Mouse (Mus musculus): ENCODE data around the gene Prepl.

Prepl gene

DNA sequence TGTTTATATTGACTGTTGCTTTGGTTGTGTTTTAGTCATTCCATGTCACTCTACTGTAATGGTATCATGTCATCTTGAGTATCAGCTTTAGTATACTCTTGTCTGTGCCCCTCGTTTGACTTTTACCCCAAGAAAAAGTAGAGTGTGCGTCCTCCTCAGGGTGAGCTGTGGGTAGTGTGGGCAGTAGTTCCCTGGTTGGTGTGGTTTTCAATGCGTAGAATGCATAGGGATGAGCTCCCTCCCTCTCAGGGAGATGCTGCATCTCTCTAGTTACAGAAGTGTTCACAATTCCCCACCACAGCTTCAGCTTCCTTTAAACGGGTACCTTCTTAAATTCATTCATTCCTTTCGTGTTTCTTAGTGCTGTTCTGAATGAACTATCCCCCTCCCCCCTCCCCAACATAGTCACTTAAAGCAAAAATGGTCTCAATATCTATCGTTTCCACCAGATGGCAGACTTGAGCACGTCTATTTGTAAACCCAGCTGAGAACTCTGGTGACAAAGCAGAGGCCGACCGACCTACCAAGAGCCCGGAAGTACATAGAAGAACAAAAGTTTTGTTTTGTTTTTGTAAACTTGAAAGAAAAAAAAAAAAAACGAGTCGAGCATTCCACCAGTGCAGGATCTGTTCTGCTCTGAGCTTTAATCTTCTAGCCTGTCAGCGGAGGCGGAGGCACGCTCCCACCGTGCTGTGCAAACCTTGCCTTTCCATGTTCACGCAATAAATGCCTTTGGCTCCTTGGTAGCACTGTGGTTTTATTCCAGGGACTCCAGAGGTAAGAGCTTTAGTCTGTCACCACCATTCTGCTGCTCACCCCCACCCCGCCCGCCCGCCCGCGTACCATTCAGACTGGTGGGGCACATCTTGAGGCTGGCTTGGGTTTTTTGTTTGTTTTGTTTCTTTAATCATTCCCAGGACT is 66.5 kb downstream of the Prepl start:
- in situ Hi-C loops (cut with MseI, MboI), result no loop called here

DNA sequence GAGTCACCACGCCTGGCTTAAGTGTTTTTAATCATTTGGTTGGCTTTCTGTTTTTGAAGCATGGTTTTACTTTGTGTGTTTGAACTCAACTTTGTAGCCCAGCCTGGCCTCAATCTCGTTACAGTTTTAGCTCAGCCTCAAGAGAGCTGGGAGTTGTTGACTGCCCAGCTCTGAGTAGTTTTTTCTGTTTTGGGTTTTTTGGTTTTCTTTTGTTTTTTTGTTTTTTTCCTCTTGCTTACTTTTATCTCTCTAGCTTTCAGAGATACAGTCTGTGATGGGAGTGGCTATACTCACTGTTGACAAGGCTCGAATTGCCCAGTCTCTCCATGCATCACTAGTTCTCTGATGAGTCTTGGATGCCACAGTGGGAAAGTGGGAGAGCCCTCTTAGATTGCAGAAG is 69.7 kb downstream of the Prepl start:
- in situ Hi-C loops (cut with MseI, MboI), result no loop called here

DNA sequence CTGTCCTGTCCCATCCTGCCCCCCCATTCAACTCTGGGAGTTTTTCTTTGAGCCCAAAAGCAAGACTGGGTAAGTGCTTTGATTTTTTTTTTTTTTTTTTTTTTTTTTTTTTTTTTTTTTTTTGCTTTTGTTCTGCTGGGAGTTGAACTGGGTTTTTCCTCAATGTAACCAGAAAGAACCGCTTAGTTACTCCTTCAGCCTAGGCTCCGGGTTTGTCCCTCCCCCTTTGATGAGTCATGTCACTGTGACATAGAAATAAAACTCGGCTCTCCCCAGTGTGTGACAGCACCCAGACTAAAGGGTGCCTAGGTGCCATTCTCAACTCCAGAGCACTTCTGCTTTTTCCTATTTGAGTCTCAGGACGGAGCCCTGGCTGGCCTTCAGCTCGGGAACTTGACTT is 71.2 kb downstream of the Prepl start:
- in situ Hi-C loops (cut with MseI, MboI), result no loop called here

DNA sequence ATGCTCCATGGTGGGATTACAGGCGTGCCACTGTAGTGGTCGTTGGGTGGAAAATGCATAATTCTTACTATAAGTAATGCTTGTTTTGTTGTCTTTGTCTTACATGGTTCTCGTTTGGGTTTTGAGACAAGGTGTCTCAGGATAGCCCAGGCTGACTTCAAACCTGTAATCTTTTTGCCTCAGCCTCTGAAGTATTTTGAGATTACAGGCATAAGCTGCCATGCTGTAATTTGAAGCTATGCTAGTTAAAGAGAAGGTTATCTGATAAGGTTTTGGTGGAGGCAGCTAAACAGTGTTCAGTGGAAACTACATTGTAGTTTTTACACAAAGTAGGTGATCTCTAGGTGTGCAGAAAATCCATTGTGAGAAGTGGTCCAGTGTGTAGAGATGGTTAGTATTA is 71.7 kb downstream of the Prepl start:
- in situ Hi-C loops (cut with MseI, MboI), result no loop called here

DNA sequence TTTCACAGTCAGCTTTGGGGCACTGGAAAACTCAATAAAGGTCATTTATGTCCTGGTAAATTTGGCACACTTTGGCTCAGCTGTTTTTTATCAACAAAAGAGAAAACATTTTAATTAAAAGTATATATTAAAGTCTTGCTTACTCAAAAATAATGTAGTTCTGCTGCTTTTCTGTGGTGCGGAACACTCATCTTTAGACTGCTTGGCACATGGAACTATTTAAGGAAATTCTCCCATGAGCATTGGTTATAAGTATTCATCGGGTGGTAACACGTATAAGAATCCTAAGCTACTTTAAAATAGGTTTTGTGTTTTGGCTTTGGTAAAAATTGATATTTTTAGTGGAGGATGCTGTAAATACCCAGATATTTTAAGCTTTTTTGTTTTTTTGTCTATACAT is 75.4 kb downstream of the Prepl start:
- in situ Hi-C loops (cut with MseI, MboI), result no loop called here

DNA sequence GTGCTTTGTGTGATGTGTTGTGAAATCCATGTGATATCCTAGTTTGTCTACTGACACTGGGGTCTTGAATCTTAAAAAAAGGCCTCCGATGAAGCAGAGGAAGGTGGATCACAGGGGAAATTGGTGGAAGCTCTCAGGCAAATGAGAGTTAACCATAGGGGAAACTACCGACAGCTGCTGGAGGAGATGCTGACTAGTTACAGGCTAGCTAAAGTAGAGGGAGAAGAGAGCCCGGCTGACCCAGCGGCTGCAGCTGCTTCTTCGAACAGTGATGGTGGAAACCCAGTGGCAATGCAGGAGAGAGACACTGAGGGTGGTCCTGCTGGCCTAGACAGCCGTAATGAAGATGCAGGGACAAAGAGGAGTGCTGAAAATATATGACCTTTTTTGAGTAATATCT is 76.6 kb downstream of the Prepl start:
- in situ Hi-C loops (cut with MseI, MboI), result no loop called here

Data from mouse trophoblast stem cell (cell line).